Mouse (Mus musculus): ENCODE measurements around the gene Zmym4. TPM values are rescaled to one million over a fixed set of nuclear protein-coding genes. Genes with fewer than 3 reads are reported as not detected.
A peak's percentile ranks its signal among the peaks of the same experiment; 100 is the strongest.
"Not testable (repeated sequence)": the region's sequence is repeated elsewhere in the genome, so short reads cannot be mapped to it uniquely, and the experiment has no call there.

Zmym4 gene
- polyA plus RNA-seq (2015; fragmentation: Nextera tagmentation; extraction: Ambion mirVana), result 6.0 and 7.1 TPM in 2 replicates

- 8% methylated on average over 34 of the region's 54 CpGs for WGBS
- peak; percentile 96 for ATAC-seq
These were observed at the start of gene Zmym4 for GRCm38 (mm10) chr4:126967864-126968821. TSS of gene Zmym4 (minus strand) at chr4:126968135.

DNA sequence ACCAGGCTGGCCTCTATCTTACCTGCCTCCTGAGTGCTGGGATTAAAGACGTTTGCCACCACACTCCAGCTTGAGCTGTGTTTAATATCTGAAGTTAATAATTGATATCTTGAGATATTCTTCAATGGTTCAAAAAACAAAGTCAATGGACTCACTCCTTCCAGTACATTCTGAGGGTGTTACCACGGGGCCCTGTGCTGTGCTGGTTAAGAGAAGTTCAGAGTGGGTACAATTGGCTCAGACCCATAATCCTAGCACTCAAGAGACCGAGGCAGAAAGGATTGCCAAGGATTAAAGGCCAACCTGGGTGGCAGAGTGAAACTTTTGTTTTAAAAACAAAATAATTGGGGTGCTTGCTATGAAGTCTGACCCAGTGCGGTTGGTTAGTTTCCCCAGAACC is 48.4 kb upstream of the Zmym4 start:
- no peak for TF ChIP-seq CTCF (IDR thresholded peaks at IDR 0.05; ENCODE audit: low read depth)
- no peak for ATAC-seq

More at GRCm38 (mm10) chr4:126967864-126968821, at the start of gene Zmym4:
- H3K9me3 ChIP-seq (ENCODE audit: control insufficient read depth), result no peaks in the 10 kb centered on the region
- peak within 1 kb of the TSS; percentile 93 for H3K27ac ChIP-seq (ENCODE audit: low read depth, low read length)
- 0 out of 2 replicates have a peak, but pooled peaks cover 2% of the 10 kb centered on the region for H3K4me1 ChIP-seq (replicated peaks; ENCODE audit: control insufficient read depth, insufficient read depth, low read length)
- H3K27me3 ChIP-seq (replicated peaks; ENCODE audit: control insufficient read depth, insufficient read depth, low read length), result no peaks in the 10 kb centered on the region
- no peaks in the 10 kb centered on the region for H3K36me3 ChIP-seq (ENCODE audit: control insufficient read depth, insufficient read depth)
- no peak for TF ChIP-seq CTCF (IDR thresholded peaks at IDR 0.05; ENCODE audit: low read depth)
- H3K9ac ChIP-seq (ENCODE audit: low read depth, low read length), result peak within 1 kb of the TSS; percentile 97
- peak within 1 kb of the TSS; percentile 95 for H3K4me3 ChIP-seq (ENCODE audit: low read depth, low read length)
- H3K4me2 ChIP-seq (replicated peaks; ENCODE audit: low read depth), result peak within 1 kb of the TSS; percentile 74

DNA sequence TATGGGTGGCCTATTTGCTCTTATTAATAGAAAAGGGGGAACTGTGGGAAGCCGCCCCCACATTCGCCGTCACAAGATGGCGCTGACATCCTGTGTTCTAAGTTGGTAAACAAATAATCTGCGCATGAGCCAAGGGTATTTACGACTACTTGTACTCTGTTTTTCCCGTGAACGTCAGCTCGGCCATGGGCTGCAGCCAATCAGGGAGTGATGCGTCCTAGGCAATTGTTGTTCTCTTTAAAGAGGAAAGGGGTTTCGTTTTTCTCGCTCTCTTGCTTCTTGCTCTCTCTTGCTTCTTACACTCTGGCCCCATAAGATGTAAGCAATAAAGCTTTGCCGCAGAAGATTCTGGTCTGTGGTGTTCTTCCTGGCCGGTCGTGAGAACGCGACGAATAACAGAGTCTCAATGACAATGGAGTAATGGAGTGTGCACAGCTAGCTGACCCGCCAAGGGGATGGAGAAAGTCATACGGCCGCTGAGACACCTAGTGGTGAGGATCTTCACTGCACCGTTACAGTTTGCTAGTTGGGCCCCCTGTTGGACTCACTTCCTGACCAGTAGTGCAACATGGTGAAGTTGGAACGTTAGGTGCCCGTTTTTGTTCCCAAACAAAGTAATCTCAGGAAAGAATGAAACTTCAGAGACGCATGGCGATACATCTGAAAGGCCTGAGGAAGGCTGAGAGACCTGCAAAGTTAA is 47.5 kb upstream of the Zmym4 start:
- H3K36me3 ChIP-seq (ENCODE audit: control insufficient read depth, insufficient read depth); H3K9me3 ChIP-seq (ENCODE audit: control insufficient read depth); H3K27me3 ChIP-seq (replicated peaks; ENCODE audit: control insufficient read depth, insufficient read depth, low read length); H3K4me1 ChIP-seq (replicated peaks; ENCODE audit: control insufficient read depth, insufficient read depth, low read length); H3K9ac ChIP-seq (ENCODE audit: low read depth, low read length): not testable (repeated sequence)
- 11% methylated on average over 14 of the region's 26 CpGs for WGBS
- H3K4me3 ChIP-seq (ENCODE audit: low read depth, low read length), result 0 out of 2 replicates have a peak overlapping the region, but pooled peaks have one; percentile 25
- peak; percentile 93 for ATAC-seq
- TF ChIP-seq CTCF (IDR thresholded peaks at IDR 0.05; ENCODE audit: low read depth), result peak; percentile 93
- H3K4me2 ChIP-seq (replicated peaks; ENCODE audit: low read depth), result peak overlapping the region; percentile 33
- peak overlapping the region; percentile 62; the same call in 1 of the 2 replicates for H3K27ac ChIP-seq (ENCODE audit: low read depth, low read length)

More for the DNA sequence above, 48.4 kb upstream of the Zmym4 start:
- H3K9me3 ChIP-seq (ENCODE audit: control insufficient read depth), result no peaks in the 10 kb centered on the region
- 75% methylated on average over 4 of the region's 4 CpGs for WGBS
- H3K27ac ChIP-seq (ENCODE audit: low read depth, low read length), result no peak overlapping the region
- H3K4me2 ChIP-seq (replicated peaks; ENCODE audit: low read depth), result no peak overlapping the region
- no peaks in the 10 kb centered on the region for H3K36me3 ChIP-seq (ENCODE audit: control insufficient read depth, insufficient read depth)
- no peaks in the 10 kb centered on the region for H3K4me1 ChIP-seq (replicated peaks; ENCODE audit: control insufficient read depth, insufficient read depth, low read length)
- no peak overlapping the region for H3K9ac ChIP-seq (ENCODE audit: low read depth, low read length)
- H3K27me3 ChIP-seq (replicated peaks; ENCODE audit: control insufficient read depth, insufficient read depth, low read length), result no peaks in the 10 kb centered on the region
- H3K4me3 ChIP-seq (ENCODE audit: low read depth, low read length), result no peak overlapping the region

- no peaks in the 10 kb centered on the region for H3K4me1 ChIP-seq (replicated peaks; ENCODE audit: control insufficient read depth, insufficient read depth, low read length)
- ATAC-seq, result no peak
- TF ChIP-seq CTCF (IDR thresholded peaks at IDR 0.05; ENCODE audit: low read depth), result no peak
- WGBS, result 19% methylated on average over 25 of the region's 25 CpGs
- peak overlapping the region; percentile 51 for H3K4me2 ChIP-seq (replicated peaks; ENCODE audit: low read depth)
- H3K27ac ChIP-seq (ENCODE audit: low read depth, low read length), result no peak overlapping the region
- H3K27me3 ChIP-seq (replicated peaks; ENCODE audit: control insufficient read depth, insufficient read depth, low read length), result no peaks in the 10 kb centered on the region
- H3K9me3 ChIP-seq (ENCODE audit: control insufficient read depth), result no peaks in the 10 kb centered on the region
- peak overlapping the region; percentile 20 for H3K4me3 ChIP-seq (ENCODE audit: low read depth, low read length)
- H3K9ac ChIP-seq (ENCODE audit: low read depth, low read length), result no peak overlapping the region
- no peaks in the 10 kb centered on the region for H3K36me3 ChIP-seq (ENCODE audit: control insufficient read depth, insufficient read depth)
These were observed 37.4 kb upstream of the Zmym4 start for GRCm38 (mm10) chr4:127005113-127005936.

DNA sequence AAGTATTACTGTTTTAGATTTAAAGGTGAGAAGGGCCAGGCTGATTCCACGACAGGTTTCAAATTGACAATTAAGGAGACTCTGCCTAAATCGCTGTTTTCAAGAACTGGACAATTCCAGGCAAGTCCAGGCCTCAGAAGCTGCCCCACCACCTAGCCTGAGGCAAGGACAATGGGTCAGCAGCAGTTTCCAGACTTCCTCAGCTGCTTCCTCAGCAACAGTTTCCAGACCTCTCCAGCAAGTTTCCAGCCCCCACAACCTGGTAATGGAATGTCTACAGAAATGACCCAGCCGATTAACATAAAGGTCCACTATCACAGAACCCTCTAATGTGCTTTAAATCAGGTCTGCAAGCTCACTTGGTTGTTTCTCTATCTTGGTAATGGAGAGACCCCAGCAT is 36.4 kb upstream of the Zmym4 start:
- H3K36me3 ChIP-seq (ENCODE audit: control insufficient read depth, insufficient read depth), result no peaks in the 10 kb centered on the region
- H3K4me3 ChIP-seq (ENCODE audit: low read depth, low read length), result no peak overlapping the region
- H3K9me3 ChIP-seq (ENCODE audit: control insufficient read depth), result no peaks in the 10 kb centered on the region
- H3K4me2 ChIP-seq (replicated peaks; ENCODE audit: low read depth), result no peak overlapping the region
- no peak for TF ChIP-seq CTCF (IDR thresholded peaks at IDR 0.05; ENCODE audit: low read depth)
- H3K4me1 ChIP-seq (replicated peaks; ENCODE audit: control insufficient read depth, insufficient read depth, low read length), result no peaks in the 10 kb centered on the region
- WGBS, result 84% methylated on average over 3 of the region's 3 CpGs
- no peak for ATAC-seq
- H3K27me3 ChIP-seq (replicated peaks; ENCODE audit: control insufficient read depth, insufficient read depth, low read length), result no peaks in the 10 kb centered on the region
- no peak overlapping the region for H3K9ac ChIP-seq (ENCODE audit: low read depth, low read length)
- no peak overlapping the region for H3K27ac ChIP-seq (ENCODE audit: low read depth, low read length)
